Comparison of ENCODE assay signal across 23 mouse cellular contexts in genomic region chr10:94741459-94741858, GRCm38 (mm10).
"Had no signal": no experiment of that assay in that cellular context is flagged by ENCODE, and none has a peak within 500 bp of the region (broad histone marks: within the 10 kb centered on the region; RNA-seq: fewer than 3 reads in every experiment).

No protein-coding gene starts in this region.

- H3K4me3 ChIP-seq: heart, adult 2 months; heart, embryonic 13.5 days; heart, embryonic 15.5 days; hindbrain, embryonic 13.5 days; hindbrain, embryonic 15.5 days; limb, embryonic 13.5 days; limb, embryonic 15.5 days; liver, embryonic 12.5 days had no signal

- H3K9ac ChIP-seq: heart, embryonic 13.5 days; heart, embryonic 15.5 days; hindbrain, embryonic 13.5 days; hindbrain, embryonic 15.5 days; limb, embryonic 13.5 days; limb, embryonic 15.5 days; liver, embryonic 12.5 days; liver, embryonic 14.5 days had no signal

- H3K9me3 ChIP-seq: heart, embryonic 13.5 days; heart, embryonic 15.5 days; hindbrain, embryonic 13.5 days; hindbrain, embryonic 15.5 days; limb, embryonic 13.5 days; limb, embryonic 15.5 days; liver, embryonic 12.5 days had no signal

- H3K36me3 ChIP-seq: heart, embryonic 15.5 days; hindbrain, embryonic 13.5 days; hindbrain, embryonic 15.5 days; limb, embryonic 15.5 days had no signal

- DNase-seq: gastrocnemius, postnatal 14 days; gastrocnemius, postnatal 36 days; heart, adult 11 months; heart, adult 2 months; heart, postnatal 14 days; heart, postnatal 36 days; kidney, adult 18-20 months; kidney, adult 8-10 months; kidney, postnatal 10 days; kidney, postnatal 25 days; kidney, postnatal 4 days; layer of hippocampus, adult 9-11 months; layer of hippocampus, postnatal 36 days; left cerebral cortex, postnatal 4 days had no signal

- H3K27me3 ChIP-seq: heart, embryonic 13.5 days; heart, embryonic 15.5 days; hindbrain, embryonic 13.5 days; hindbrain, embryonic 15.5 days; limb, embryonic 13.5 days; limb, embryonic 15.5 days; liver, embryonic 12.5 days had no signal

- H3K4me1 ChIP-seq: hindbrain, embryonic 15.5 days; limb, embryonic 15.5 days; liver, embryonic 12.5 days had no signal

- H3K27ac ChIP-seq: heart, adult 2 months; heart, embryonic 13.5 days; heart, embryonic 15.5 days; hindbrain, embryonic 13.5 days; hindbrain, embryonic 15.5 days; hindbrain, postnatal 0 days; limb, embryonic 13.5 days; limb, embryonic 15.5 days; liver, embryonic 12.5 days; liver, embryonic 14.5 days had no signal
